Mouse (Mus musculus) stomach, postnatal 0 days (tissue): ENCODE results near the gene Gbf1.

Experiments used
- CTCF ChIP-seq: IDR thresholded peaks from 2 replicates; pipeline ENCODE4 v1.5.1; 2016; ENCODE audit warnings: antibody characterized with exemption, low read depth, mild to moderate bottlenecking, moderate library complexity
- EP300 ChIP-seq: optimal IDR thresholded peaks from 2 replicates; pipeline ENCODE3; 2016; ENCODE audit warnings: antibody characterized with exemption

DNA sequence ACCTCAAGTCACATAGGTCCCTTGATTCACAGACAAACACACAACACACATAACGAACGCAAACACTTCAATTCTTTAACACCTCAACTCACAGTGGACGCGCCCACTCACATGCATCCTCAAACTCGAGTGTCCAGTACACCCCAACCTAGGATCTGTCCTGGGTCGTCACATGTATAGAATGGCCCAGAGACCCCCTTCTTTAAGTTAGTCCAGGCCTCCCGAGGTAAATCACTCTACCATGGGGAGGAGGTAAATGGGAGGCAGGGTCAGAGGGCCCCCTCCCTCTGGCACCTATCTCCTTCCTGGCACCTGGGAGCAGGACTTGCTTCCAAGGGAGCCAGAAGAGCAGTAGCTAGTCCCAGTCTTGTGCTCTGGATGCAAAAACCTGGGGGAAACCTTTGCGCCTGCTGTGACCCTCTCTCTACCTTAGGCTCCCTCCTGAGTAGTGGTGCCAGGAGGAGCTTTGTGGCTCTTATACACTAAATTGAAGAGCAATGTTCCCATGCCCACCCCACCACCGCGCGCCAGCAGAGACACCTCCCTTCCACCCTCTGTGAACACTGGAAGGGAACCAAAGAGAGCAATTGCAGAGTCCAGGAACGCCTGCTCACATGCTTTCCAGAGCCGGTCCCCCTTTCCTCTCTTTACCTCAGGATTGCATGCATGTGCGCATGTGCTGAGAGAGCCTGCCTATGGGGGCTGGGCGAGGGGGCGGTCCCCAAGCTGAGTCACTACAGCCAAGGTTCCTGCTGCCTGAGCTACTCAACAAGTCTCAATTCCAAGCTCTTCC lies 166.5 kb downstream of the Gbf1 start:
- TF ChIP-seq CTCF = no peak
- TF ChIP-seq EP300 = no peak
